Mouse (Mus musculus) liver, adult 2 months (tissue): ENCODE measurements around the gene Tns4.

Experiments
- CTCF ChIP-seq: fragments of 200-500 bp; IDR thresholded peaks from 2 replicates; pipeline ENCODE4 v1.5.1; 2011; ENCODE audit warnings: low read depth, low read length, control low read depth
- POLR2A ChIP-seq: fragments of 200-500 bp; IDR thresholded peaks from 2 replicates; pipeline ENCODE4 v1.6.1; 2011; ENCODE audit warnings: low read length, control low read depth; ENCODE audit not compliant: insufficient read depth; ENCODE audit errors: extremely low read depth

GRCm38 (mm10) chr11:99043632-99044031 lies 45.5 kb downstream of the Tns4 start:
- TF ChIP-seq CTCF (0 out of 2 replicates have a peak, but pooled peaks have one; percentile 15), POLR2A (no peak)
